Mouse (Mus musculus): ENCODE measurements around the gene Cdh23. TPM values are rescaled to one million over a fixed set of nuclear protein-coding genes. Genes with fewer than 3 reads are reported as not detected.

The Cdh23 gene
- polyA plus RNA-seq, 1 experiment from 2014 or later = 5.7 TPM

GRCm38 (mm10) chr10:60280353-60280752 lies 415.9 kb downstream of the Cdh23 start:
- H3K27ac ChIP-seq = no peak overlapping the region
- H3K4me3 ChIP-seq (replicated peaks) = no peak overlapping the region
- no peak overlapping the region for H3K9ac ChIP-seq (replicated peaks)
- H3K36me3 ChIP-seq = no peaks in the 10 kb centered on the region
- H3K27me3 ChIP-seq = no peaks in the 10 kb centered on the region
- 92% methylated on average over 6 of the region's 6 CpGs for WGBS
- ATAC-seq = no peak
- no peaks in the 10 kb centered on the region for H3K9me3 ChIP-seq
- peak overlapping the region; percentile 92; the same call in 1 of the 2 replicates for H3K4me2 ChIP-seq (replicated peaks)
- H3K4me1 ChIP-seq (replicated peaks) = peaks cover 77% of the 10 kb centered on the region

DNA sequence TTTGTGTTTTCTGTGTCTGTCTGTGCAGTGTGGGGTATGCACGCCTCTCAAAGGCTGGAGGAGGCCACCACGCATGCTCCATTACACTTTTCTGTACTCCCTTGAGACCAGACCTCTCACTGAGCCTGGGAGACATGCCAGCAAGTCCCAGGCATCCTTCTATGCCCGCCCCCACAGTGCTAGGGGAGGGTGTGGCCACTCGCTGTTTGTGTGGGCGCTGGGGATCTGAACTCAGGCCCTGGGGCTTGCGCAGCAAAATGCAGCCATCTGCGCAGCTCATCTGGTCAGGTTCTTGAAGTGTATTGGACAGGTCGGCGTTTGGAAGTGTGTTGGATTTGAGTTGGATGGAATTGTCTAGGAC lies 416.4 kb downstream of the Cdh23 start:
- Histone ChIP-seq H3K36me3 (no peaks in the 10 kb centered on the region), H3K4me3 (replicated peaks) (0 out of 2 replicates have a peak overlapping the region, but pooled peaks have one; percentile 1), H3K9ac (replicated peaks) (0 out of 2 replicates have a peak overlapping the region, but pooled peaks have one; percentile 92), H3K4me1 (replicated peaks) (peaks cover 73% of the 10 kb centered on the region), H3K27me3 (no peaks in the 10 kb centered on the region), H3K4me2 (replicated peaks) (peak overlapping the region; percentile 92), H3K27ac (no peak overlapping the region), H3K9me3 (no peaks in the 10 kb centered on the region)
- 89% methylated on average over 9 of the region's 9 CpGs for WGBS
- ATAC-seq = no peak

DNA sequence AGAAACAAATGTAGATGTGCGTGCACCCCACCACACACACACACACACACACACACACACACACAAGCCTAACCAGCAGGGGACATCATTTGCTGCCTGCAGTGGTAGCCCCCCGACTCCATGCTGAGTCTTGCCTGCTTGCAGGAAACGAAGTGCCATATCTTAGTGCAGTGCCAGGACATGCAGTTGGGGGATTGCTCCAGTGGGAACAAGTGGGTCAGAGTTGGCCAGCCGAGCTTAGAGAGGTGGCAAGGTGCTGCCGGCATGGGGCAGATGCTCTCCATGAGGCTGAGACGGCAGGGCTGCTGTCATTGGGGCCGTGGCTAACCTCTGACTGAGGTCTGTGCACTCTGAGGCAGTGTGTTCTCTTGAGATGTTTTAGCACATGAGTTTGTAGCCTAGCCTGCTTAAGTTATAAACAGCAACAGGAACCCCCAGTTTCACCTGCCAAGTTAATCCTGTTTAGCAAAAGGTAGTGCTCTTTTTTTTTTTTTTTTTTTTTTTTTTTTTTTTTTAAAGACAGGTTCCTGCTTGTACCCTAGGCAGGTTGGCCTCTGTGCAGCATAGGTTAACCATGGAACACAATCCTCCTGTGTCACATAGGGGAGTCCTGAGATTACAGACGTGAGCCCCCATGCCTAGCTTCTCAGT lies 416.9 kb downstream of the Cdh23 start:
- H3K27me3 ChIP-seq = no peaks in the 10 kb centered on the region
- H3K36me3 ChIP-seq = no peaks in the 10 kb centered on the region
- H3K9ac ChIP-seq (replicated peaks) = peak overlapping the region; percentile 92
- H3K4me1 ChIP-seq (replicated peaks) = peaks cover 68% of the 10 kb centered on the region
- H3K4me3 ChIP-seq (replicated peaks) = peak overlapping the region; percentile 76
- no peak for ATAC-seq
- WGBS = 71% methylated on average over 8 of the region's 8 CpGs
- no peak overlapping the region for H3K27ac ChIP-seq
- peak overlapping the region; percentile 92 for H3K4me2 ChIP-seq (replicated peaks)
- H3K9me3 ChIP-seq = no peaks in the 10 kb centered on the region

DNA sequence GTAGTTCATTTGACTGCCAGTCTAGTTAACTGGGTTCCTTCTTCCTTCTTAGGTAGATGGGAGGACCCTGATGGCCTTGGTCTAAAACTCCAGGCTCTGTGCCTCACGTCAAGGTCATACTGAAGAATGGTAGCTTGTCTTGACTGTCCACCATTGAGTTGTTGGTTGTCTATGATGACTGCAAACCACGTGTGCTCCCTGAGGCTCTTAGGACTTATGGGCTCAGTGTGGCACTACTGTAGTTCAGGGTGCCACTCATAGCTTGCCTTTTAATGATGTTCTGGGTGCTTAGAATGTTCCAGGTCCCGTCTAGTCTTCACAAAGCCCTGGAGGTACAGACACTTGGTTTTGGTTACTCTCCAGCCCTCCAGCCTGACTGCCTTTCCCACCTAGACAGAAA lies 417.5 kb downstream of the Cdh23 start:
- H3K27me3 ChIP-seq = no peaks in the 10 kb centered on the region
- H3K36me3 ChIP-seq = no peaks in the 10 kb centered on the region
- H3K4me2 ChIP-seq (replicated peaks) = peak overlapping the region; percentile 92
- no peak for ATAC-seq
- H3K9ac ChIP-seq (replicated peaks) = peak overlapping the region; percentile 92; the same call in 1 of the 2 replicates
- H3K4me3 ChIP-seq (replicated peaks) = peak overlapping the region; percentile 76
- WGBS = 89% methylated on average over 3 of the region's 3 CpGs
- H3K27ac ChIP-seq = no peak overlapping the region
- no peaks in the 10 kb centered on the region for H3K9me3 ChIP-seq
- peaks cover 61% of the 10 kb centered on the region for H3K4me1 ChIP-seq (replicated peaks)

DNA sequence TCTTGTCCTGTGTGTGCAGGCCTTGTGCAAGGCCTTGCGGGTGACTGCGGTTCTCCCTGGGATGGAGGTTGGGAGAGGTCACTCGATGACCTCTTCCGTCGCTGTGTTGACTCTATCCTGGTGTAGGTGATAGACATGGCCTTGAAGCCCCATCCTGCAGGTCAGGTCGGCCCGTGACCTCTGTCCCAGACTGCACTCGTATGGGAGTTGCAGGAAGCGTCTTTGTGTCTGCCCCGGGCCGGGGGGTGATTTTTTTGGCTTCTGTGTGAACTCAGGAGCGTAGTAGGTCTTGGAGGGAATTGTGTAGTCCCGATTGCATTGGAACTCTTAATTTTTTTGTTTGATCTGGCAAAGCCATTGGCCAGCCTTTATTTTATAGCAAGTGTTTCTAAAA lies 418.3 kb downstream of the Cdh23 start:
- H3K36me3 ChIP-seq = no peaks in the 10 kb centered on the region

DNA sequence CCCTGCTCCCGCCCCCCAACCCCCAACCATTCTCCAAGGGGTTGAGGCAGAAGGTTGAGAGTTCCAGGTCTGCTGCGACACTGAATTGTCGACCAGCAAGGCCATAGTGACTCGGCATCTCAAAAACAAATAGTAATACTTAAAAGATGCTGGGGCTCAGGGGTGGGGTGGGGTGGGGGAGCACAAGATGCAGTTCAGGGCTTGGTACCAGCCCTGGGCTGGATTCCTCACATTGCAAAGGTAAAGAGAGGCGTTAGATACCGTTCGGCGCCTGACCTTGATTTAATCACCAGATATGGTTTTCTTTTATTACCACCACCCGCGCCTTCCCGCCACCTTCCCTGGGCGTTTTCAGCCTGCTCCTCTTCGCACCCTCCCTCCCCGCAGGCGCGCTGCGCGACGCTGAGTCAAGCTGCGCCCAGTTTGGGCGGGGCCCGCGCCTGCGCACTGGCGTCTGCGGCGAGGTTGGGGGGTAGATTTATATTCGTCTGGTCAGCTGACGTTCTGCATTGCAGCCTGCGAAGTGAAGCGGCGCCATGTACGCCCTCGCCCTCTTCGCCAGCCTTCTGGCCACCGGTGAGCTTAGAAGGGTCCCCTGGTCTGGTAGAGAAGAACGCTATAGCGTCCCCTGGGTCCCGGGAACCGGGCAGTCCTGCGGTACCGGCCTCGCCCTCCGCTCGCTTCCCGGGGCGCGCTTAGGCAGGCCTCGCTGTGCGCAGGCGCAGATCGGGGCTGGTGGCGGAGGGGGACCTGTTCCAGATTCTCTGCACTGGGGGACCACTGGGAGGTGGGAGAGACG lies 418.9 kb downstream of the Cdh23 start, which contains the start of gene Psap:
Gene Psap (plus strand): TSS at position 421 of the 799 bp plus-strand sequence.
- peaks cover 49% of the 10 kb centered on the region for H3K4me1 ChIP-seq (replicated peaks)
- no peaks in the 10 kb centered on the region for H3K36me3 ChIP-seq
- peak within 1 kb of the TSS; percentile 92 for H3K9ac ChIP-seq (replicated peaks)
- H3K27ac ChIP-seq = peak within 1 kb of the TSS; percentile 91
- peak within 1 kb of the TSS; percentile 76 for H3K4me3 ChIP-seq (replicated peaks)
- 1% methylated on average over 54 of the region's 54 CpGs for WGBS
- peak within 1 kb of the TSS; percentile 92 for H3K4me2 ChIP-seq (replicated peaks)
- ATAC-seq = peak; percentile 90
- H3K9me3 ChIP-seq = no peaks in the 10 kb centered on the region
- H3K27me3 ChIP-seq = no peaks in the 10 kb centered on the region

More for the DNA sequence above, 418.3 kb downstream of the Cdh23 start:
- no peaks in the 10 kb centered on the region for H3K9me3 ChIP-seq
- H3K27me3 ChIP-seq = no peaks in the 10 kb centered on the region
- peak overlapping the region; percentile 92 for H3K9ac ChIP-seq (replicated peaks)
- ATAC-seq = no peak
- peak overlapping the region; percentile 91 for H3K27ac ChIP-seq
- H3K4me3 ChIP-seq (replicated peaks) = peak overlapping the region; percentile 76
- H3K4me1 ChIP-seq (replicated peaks) = peaks cover 55% of the 10 kb centered on the region
- 10% methylated on average over 13 of the region's 13 CpGs for WGBS
- H3K4me2 ChIP-seq (replicated peaks) = peak overlapping the region; percentile 92

DNA sequence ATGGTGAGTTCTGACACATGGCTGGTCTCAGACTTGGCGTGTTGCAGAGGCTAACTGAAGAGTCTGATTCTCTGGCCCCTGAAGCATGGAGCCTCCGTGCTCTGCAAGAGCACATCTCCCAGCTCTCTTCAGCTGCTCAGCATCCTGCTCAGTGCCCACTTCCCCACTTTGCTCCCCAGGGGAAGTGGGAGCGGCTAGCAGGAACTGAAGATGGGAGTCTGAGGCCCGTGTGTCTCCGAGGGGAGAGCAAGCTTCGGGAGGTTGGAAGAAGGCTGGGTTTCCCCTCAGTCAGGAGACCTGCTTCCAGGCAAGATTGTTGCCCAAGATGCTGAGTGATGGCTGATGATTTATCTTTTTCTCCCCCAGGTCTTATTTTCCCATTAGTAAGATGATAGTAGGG lies 422.9 kb downstream of the Cdh23 start:
- H3K9ac ChIP-seq (replicated peaks) = no peak overlapping the region
- H3K36me3 ChIP-seq = no peaks in the 10 kb centered on the region
- no peak overlapping the region for H3K27ac ChIP-seq
- H3K9me3 ChIP-seq = no peaks in the 10 kb centered on the region
- no peak overlapping the region for H3K4me3 ChIP-seq (replicated peaks)
- no peak overlapping the region for H3K4me2 ChIP-seq (replicated peaks)
- 78% methylated on average over 6 of the region's 6 CpGs for WGBS
- ATAC-seq = no peak
- H3K4me1 ChIP-seq (replicated peaks) = peaks cover 9% of the 10 kb centered on the region
- H3K27me3 ChIP-seq = no peaks in the 10 kb centered on the region

DNA sequence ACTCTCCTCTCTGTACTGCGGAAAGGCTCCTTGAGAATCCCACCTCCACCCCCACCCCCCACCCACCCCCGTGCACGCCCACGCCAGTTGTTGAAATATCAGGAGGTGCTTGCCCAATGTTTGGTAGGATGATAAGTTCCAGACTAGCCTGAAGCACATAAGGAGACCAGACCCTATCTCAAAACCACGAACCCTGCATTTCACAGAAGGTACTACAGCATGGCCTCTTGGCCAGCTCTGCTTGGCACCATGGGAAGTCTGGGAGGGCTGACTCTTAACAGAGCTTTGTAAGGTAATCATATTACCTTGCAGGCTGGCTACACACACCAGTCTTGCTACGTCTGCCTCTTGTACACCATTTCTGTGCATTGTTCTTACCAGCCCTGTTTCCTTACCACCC lies 424.0 kb downstream of the Cdh23 start:
- peaks cover 4% of the 10 kb centered on the region for H3K4me1 ChIP-seq (replicated peaks)
- 61% methylated on average over 6 of the region's 6 CpGs for WGBS

DNA sequence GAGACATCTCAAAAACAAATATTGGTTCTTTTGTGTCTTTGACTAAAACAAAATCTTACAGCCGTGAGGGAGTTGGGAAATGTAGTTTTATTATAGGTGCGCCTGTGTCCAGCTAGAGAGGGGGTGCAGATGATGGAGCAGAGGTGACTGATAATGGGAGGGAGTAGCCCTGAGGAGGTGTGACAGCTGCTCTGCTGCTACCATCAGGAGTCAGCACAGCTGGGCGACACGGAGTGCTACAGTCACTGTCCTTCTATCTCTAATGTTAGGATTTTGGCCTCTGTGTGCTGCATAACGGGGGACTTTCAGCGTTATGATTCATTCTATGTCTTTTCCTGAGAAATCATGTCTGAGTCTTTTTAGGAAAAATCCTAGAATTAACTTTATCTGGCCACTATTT lies 425.3 kb downstream of the Cdh23 start:
- no peak overlapping the region for H3K4me2 ChIP-seq (replicated peaks)
- no peak for ATAC-seq
- WGBS = 75% methylated on average over 6 of the region's 6 CpGs
- H3K9ac ChIP-seq (replicated peaks) = no peak overlapping the region
- H3K4me3 ChIP-seq (replicated peaks) = no peak overlapping the region
- H3K36me3 ChIP-seq = no peaks in the 10 kb centered on the region
- H3K27me3 ChIP-seq = no peaks in the 10 kb centered on the region
- H3K27ac ChIP-seq = no peak overlapping the region
- no peaks in the 10 kb centered on the region for H3K9me3 ChIP-seq
- H3K4me1 ChIP-seq (replicated peaks) = no peaks in the 10 kb centered on the region

More for the DNA sequence above, 424.0 kb downstream of the Cdh23 start:
- no peak for ATAC-seq
- H3K4me2 ChIP-seq (replicated peaks) = no peak overlapping the region
- no peak overlapping the region for H3K27ac ChIP-seq
- H3K4me3 ChIP-seq (replicated peaks) = no peak overlapping the region
- H3K36me3 ChIP-seq = no peaks in the 10 kb centered on the region
- H3K27me3 ChIP-seq = no peaks in the 10 kb centered on the region
- H3K9ac ChIP-seq (replicated peaks) = no peak overlapping the region
- no peaks in the 10 kb centered on the region for H3K9me3 ChIP-seq

GRCm38 (mm10) chr10:60269141-60270064 lies 426.9 kb downstream of the Cdh23 start:
- ATAC-seq = 0 out of 2 replicates have a peak, but pooled peaks have one; percentile 34
- 86% methylated on average over 13 of the region's 13 CpGs for WGBS
- Histone ChIP-seq H3K27ac (no peak overlapping the region), H3K9ac (replicated peaks) (no peak overlapping the region), H3K27me3 (no peaks in the 10 kb centered on the region), H3K4me2 (replicated peaks) (no peak overlapping the region), H3K36me3 (no peaks in the 10 kb centered on the region), H3K4me3 (replicated peaks) (no peak overlapping the region), H3K4me1 (replicated peaks) (no peaks in the 10 kb centered on the region), H3K9me3 (no peaks in the 10 kb centered on the region)

- Histone ChIP-seq H3K4me3 (replicated peaks) (no peak overlapping the region), H3K36me3 (no peaks in the 10 kb centered on the region), H3K4me2 (replicated peaks) (no peak overlapping the region), H3K9me3 (no peaks in the 10 kb centered on the region), H3K27me3 (no peaks in the 10 kb centered on the region), H3K27ac (no peak overlapping the region), H3K4me1 (replicated peaks) (no peaks in the 10 kb centered on the region), H3K9ac (replicated peaks) (no peak overlapping the region)
- no peak for ATAC-seq
- WGBS = 84% methylated on average over 11 of the region's 11 CpGs
Observed at GRCm38 (mm10) chr10:60268738-60269137, 427.6 kb downstream of the Cdh23 start.
